Mouse (Mus musculus): ENCODE measurements around the gene Ankrd40.

- TF ChIP-seq CTCF (IDR thresholded peaks at IDR 0.05; ENCODE audit: control insufficient read depth, insufficient read depth, low read length), result no peak
- TF ChIP-seq POLR2A (IDR thresholded peaks at IDR 0.05; ENCODE audit: borderline replicate concordance, control insufficient read depth, low read depth, low read length), result no peak
These were observed 61.2 kb downstream of the Ankrd40 start for GRCm38 (mm10) chr11:94389021-94389420.

Data from bone marrow, adult 2 months (tissue).